Mouse (Mus musculus) brain, embryonic 14.5 days (tissue): Measurements from ENCODE around the gene Slc12a4.

Experiments
- CTCF ChIP-seq: fragments of 200-500 bp; IDR thresholded peaks from 2 replicates; pipeline ENCODE4 v1.5.1; 2012; ENCODE audit warnings: inconsistent platforms, mild to moderate bottlenecking, moderate library complexity, borderline replicate concordance; ENCODE audit not compliant: insufficient read depth, insufficient read length; ENCODE audit errors: extremely low read depth
- POLR2A ChIP-seq: fragments of 200-500 bp; IDR thresholded peaks from 2 replicates; pipeline ENCODE4 v1.6.1; 2012; ENCODE audit warnings: mild to moderate bottlenecking, inconsistent platforms, borderline replicate concordance; ENCODE audit not compliant: poor library complexity, insufficient read depth, insufficient read length, severe bottlenecking; ENCODE audit errors: extremely low read depth

- TF ChIP-seq POLR2A, result no peak
- TF ChIP-seq CTCF, result no peak
Measured at GRCm38 (mm10) chr8:105971019-105971720, 5.3 kb upstream of the Slc12a4 start.
